Mouse (Mus musculus): ENCODE measurements at regions not wholly inside any gene's neighbourhood (a gene's known extent, or its start where the extent isn't known, plus 50 kb on each side); places are given as distances from the start of the nearest gene placed in this dataset.

DNA sequence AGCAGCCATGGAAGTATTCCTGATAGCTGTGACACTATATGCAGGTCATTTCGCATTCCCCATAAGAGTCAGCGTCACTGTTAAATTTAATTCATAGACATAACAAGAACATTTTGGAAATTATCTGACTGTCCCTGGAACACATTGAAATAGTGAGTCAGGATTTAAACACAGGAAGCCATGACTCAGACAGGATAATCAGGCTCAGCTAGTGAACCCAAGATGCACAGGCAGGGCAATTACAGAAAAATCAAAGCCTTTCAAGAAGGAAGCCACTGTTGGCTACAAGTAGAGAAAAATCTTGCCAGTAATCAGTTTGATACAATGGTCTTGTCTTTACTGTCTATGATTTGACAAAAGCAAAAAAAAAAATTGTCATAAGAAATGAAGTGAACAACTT is 323.2 kb downstream of the Isl1 start:
- Histone ChIP-seq H3K4me2 (ENCODE audit: low read length) (no peak overlapping the region), H3K27ac (replicated peaks; ENCODE audit: low read depth, low read length) (no peak overlapping the region), H3K9me3 (ENCODE audit: control insufficient read depth, low read length) (no peaks in the 10 kb centered on the region), H3K27me3 (ENCODE audit: control insufficient read depth, insufficient read depth, low read length) (no peaks in the 10 kb centered on the region), H3K9ac (replicated peaks; ENCODE audit: low read length) (no peak overlapping the region), H3K4me3 (replicated peaks; ENCODE audit: low read depth, low read length) (no peak overlapping the region), H3K4me1 (ENCODE audit: control insufficient read depth, insufficient read depth, low read length) (no peaks in the 10 kb centered on the region), H3K36me3 (ENCODE audit: control insufficient read depth, insufficient read depth, low read length) (no peaks in the 10 kb centered on the region)
- WGBS = 98% methylated on average over 2 of the region's 2 CpGs
- no peak for ATAC-seq (ENCODE audit: low FRiP score, low TSS enrichment)
- no peak for DNase-seq

DNA sequence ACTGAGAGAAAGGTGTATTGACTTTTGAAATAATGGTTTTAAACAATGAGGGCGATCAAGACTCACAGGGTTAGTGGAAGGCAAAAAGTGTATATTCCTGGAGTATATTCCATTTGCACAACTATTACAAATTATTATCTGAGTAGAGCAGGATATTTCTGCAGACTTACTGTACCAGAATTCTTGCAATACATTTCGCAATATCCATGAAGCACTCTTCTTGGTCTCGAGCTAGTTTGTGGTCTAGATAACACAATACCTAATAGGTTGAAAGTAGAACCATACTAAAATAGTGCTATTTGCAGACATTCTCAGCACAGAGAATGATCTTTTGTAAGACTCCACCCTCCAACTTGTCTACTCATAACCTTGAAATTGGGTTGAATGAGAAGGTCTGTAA is 323.8 kb downstream of the Isl1 start:
- DNase-seq (no peak), ATAC-seq (ENCODE audit: low FRiP score, low TSS enrichment) (no peak)
- H3K27ac ChIP-seq (replicated peaks; ENCODE audit: low read depth, low read length) = no peak overlapping the region
- no peak overlapping the region for H3K4me3 ChIP-seq (replicated peaks; ENCODE audit: low read depth, low read length)
- no peak overlapping the region for H3K4me2 ChIP-seq (ENCODE audit: low read length)
- H3K9ac ChIP-seq (replicated peaks; ENCODE audit: low read length) = no peak overlapping the region
- H3K36me3 ChIP-seq (ENCODE audit: control insufficient read depth, insufficient read depth, low read length) = no peaks in the 10 kb centered on the region
- H3K27me3 ChIP-seq (ENCODE audit: control insufficient read depth, insufficient read depth, low read length) = no peaks in the 10 kb centered on the region
- H3K9me3 ChIP-seq (ENCODE audit: control insufficient read depth, low read length) = no peaks in the 10 kb centered on the region
- no peaks in the 10 kb centered on the region for H3K4me1 ChIP-seq (ENCODE audit: control insufficient read depth, insufficient read depth, low read length)
- 96% methylated on average over 3 of the region's 3 CpGs for WGBS

DNA sequence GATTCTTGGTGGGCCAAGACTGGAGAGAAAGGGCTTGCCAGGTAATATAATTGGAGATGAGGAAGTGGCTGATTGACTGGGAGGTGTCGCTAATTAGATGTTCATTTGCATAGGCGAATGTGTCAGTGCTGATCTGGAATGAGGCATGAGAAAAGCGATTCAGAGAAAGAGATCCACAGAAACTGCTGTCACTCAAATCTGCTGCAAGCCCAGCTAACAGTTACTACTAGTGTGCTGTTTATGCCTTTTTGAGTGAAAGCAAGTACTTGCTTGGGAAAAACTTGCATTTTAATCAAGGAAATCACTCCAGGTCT is 331.6 kb downstream of the Isl1 start:
- H3K4me1 ChIP-seq (ENCODE audit: control insufficient read depth, insufficient read depth, low read length) = no peaks in the 10 kb centered on the region
- no peak overlapping the region for H3K9ac ChIP-seq (replicated peaks; ENCODE audit: low read length)
- H3K9me3 ChIP-seq (ENCODE audit: control insufficient read depth, low read length) = no peaks in the 10 kb centered on the region
- no peak overlapping the region for H3K4me3 ChIP-seq (replicated peaks; ENCODE audit: low read depth, low read length)
- no peaks in the 10 kb centered on the region for H3K27me3 ChIP-seq (ENCODE audit: control insufficient read depth, insufficient read depth, low read length)
- no peaks in the 10 kb centered on the region for H3K36me3 ChIP-seq (ENCODE audit: control insufficient read depth, insufficient read depth, low read length)
- H3K4me2 ChIP-seq (ENCODE audit: low read length) = no peak overlapping the region; the same call in 1 of the 2 replicates
- ATAC-seq (ENCODE audit: low FRiP score, low TSS enrichment) (no peak), DNase-seq (peak; percentile 5)
- no peak overlapping the region for H3K27ac ChIP-seq (replicated peaks; ENCODE audit: low read depth, low read length)
- 25% methylated on average over 3 of the region's 3 CpGs for WGBS

DNA sequence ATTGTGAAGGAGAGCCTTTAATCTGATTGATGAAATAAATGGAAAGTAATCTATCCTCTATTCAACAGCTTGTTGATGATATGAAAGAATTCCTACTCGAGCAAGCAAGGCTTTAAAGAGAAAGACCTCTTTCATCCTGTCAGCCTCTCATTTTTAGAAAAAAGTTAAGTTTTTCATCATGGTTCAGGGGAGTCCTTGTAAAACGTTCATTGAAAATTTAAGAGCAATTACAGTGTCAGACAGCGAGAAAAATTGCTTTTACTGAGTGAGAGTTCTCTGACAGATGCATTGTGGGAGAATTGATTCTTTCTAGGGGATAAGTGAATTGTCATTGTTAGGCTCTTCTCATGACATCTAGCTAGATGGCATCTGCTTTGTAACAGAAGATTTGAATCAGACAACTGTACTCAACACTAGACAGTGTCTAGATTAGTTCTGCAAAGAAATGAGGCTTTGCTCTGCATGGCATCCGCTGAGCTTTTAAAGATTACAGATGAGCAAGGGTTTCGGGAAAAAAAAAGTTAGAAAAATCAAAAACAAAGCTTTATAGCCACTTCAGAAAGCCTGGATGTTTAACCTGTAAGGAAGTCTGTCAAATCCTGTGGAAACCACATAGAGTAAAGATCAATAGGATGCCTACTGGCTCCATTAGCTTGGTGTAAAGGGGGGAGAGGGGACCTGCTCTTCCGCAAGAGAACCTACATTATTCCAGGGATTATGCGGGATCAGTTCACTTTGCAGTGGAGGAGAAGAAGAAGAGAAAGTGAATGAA is 332.2 kb downstream of the Isl1 start:
- H3K4me2 ChIP-seq (ENCODE audit: low read length) = no peak overlapping the region; the same call in 1 of the 2 replicates
- no peak overlapping the region for H3K9ac ChIP-seq (replicated peaks; ENCODE audit: low read length)
- no peak overlapping the region for H3K27ac ChIP-seq (replicated peaks; ENCODE audit: low read depth, low read length)
- H3K36me3 ChIP-seq (ENCODE audit: control insufficient read depth, insufficient read depth, low read length) = no peaks in the 10 kb centered on the region
- DNase-seq = peak; percentile 21
- no peaks in the 10 kb centered on the region for H3K4me1 ChIP-seq (ENCODE audit: control insufficient read depth, insufficient read depth, low read length)
- 27% methylated on average over 7 of the region's 7 CpGs for WGBS
- ATAC-seq (ENCODE audit: low FRiP score, low TSS enrichment) = no peak
- H3K4me3 ChIP-seq (replicated peaks; ENCODE audit: low read depth, low read length) = no peak overlapping the region
- no peaks in the 10 kb centered on the region for H3K27me3 ChIP-seq (ENCODE audit: control insufficient read depth, insufficient read depth, low read length)
- no peaks in the 10 kb centered on the region for H3K9me3 ChIP-seq (ENCODE audit: control insufficient read depth, low read length)

Measured in midbrain, embryonic 14.5 days (tissue).